ENCODE assay signal across 9 mouse cellular contexts in the genomic region with DNA sequence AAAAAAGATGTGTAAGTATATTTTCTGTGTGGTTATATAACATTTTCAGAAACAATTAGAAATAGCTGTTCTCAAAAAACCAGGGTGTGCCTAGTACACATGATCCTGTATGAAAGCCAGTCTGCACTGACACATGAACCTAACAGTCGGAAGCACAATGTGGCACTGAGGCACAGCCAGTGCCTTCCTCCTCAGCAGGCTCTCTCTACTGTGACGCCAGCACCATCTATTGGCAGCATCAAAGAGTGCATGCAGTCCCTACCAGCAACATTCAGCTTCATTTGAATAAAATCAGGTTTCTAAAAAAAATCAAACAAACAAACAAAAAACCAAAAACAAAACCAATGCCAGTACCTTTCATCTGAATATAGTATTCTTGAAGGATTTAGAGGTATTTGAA. TPM values are rescaled to one million over a fixed set of nuclear protein-coding genes. Genes with fewer than 3 reads are reported as not detected.
DNase-seq lines count a peak whose midpoint lies in the region; ATAC-seq and TF ChIP-seq lines count a peak whose summit lies in the region.
"Had no signal": no experiment of that assay in that cellular context is flagged by ENCODE, and none has a peak within 500 bp of the region (broad histone marks: within the 10 kb centered on the region; RNA-seq: fewer than 3 reads in every experiment).

No protein-coding gene starts in this region.

- peaks cover 15% of the 10 kb centered on the region for H3K4me1 ChIP-seq in forebrain, embryonic 10.5 days
- peaks cover 12% of the 10 kb centered on the region for H3K4me1 ChIP-seq in hindbrain, embryonic 14.5 days (replicated peaks; ENCODE audit: control insufficient read depth, insufficient read depth, low read length)
- peaks cover 18% of the 10 kb centered on the region for H3K4me1 ChIP-seq in midbrain, embryonic 12.5 days
- H3K4me1 ChIP-seq in stomach, postnatal 0 days (replicated peaks; ENCODE audit: control insufficient read depth, insufficient read depth): no peaks in the 10 kb centered on the region
- H3K4me1 ChIP-seq: stomach, embryonic 15.5 days had no signal

- no peak for TF ChIP-seq POLR2A in brain, embryonic 14.5 days (IDR thresholded peaks at IDR 0.05; ENCODE audit: borderline replicate concordance, extremely low read depth, insufficient read depth, insufficient read length, poor library complexity, severe bottlenecking)

- WGBS in forebrain, embryonic 10.5 days: 7% methylated on average over 2 of the region's 2 CpGs
- 2% methylated on average over 2 of the region's 2 CpGs for WGBS in hindbrain, embryonic 14.5 days
- WGBS in midbrain, embryonic 12.5 days: 3% methylated on average over 2 of the region's 2 CpGs
- WGBS in stomach, postnatal 0 days: 17% methylated on average over 2 of the region's 2 CpGs

- no peak overlapping the region for H3K27ac ChIP-seq in forebrain, embryonic 10.5 days
- no peak overlapping the region for H3K27ac ChIP-seq in hindbrain, embryonic 14.5 days
- no peak overlapping the region for H3K27ac ChIP-seq in left cerebral cortex, adult 2 months
- no peak overlapping the region for H3K27ac ChIP-seq in midbrain, embryonic 12.5 days (replicated peaks)
- H3K27ac ChIP-seq in stomach, postnatal 0 days (replicated peaks): no peak overlapping the region
- H3K27ac ChIP-seq: stomach, embryonic 15.5 days had no signal

- H3K36me3 ChIP-seq in forebrain, embryonic 10.5 days (replicated peaks): peaks cover 19% of the 10 kb centered on the region
- H3K36me3 ChIP-seq in hindbrain, embryonic 14.5 days (replicated peaks; ENCODE audit: control insufficient read depth, insufficient read depth): peaks cover under 1% of the 10 kb centered on the region; the same call in 1 of the 2 replicates
- H3K36me3 ChIP-seq in midbrain, embryonic 12.5 days: peaks cover 10% of the 10 kb centered on the region
- H3K36me3 ChIP-seq in stomach, postnatal 0 days (ENCODE audit: control insufficient read depth, insufficient read depth, low read length): peaks cover 2% of the 10 kb centered on the region; the same call in 1 of the 2 replicates

- no peaks in the 10 kb centered on the region for H3K27me3 ChIP-seq in forebrain, embryonic 10.5 days (ENCODE audit: poor library complexity, severe bottlenecking)
- no peaks in the 10 kb centered on the region for H3K27me3 ChIP-seq in hindbrain, embryonic 14.5 days (ENCODE audit: control insufficient read depth, insufficient read depth, low read length)
- no peaks in the 10 kb centered on the region for H3K27me3 ChIP-seq in midbrain, embryonic 12.5 days
- H3K27me3 ChIP-seq in stomach, postnatal 0 days (ENCODE audit: control insufficient read depth, insufficient read depth, low read length): no peaks in the 10 kb centered on the region
- H3K27me3 ChIP-seq: stomach, embryonic 15.5 days had no signal

- ATAC-seq in hindbrain, embryonic 14.5 days (ENCODE audit: low FRiP score): peak; percentile 69; the same call in 1 of the 2 replicates
- ATAC-seq in midbrain, embryonic 12.5 days (ENCODE audit: low FRiP score, low read depth): peak; percentile 62; the same call in 1 of the 2 replicates
- ATAC-seq in stomach, postnatal 0 days (ENCODE audit: low FRiP score, low TSS enrichment): 0 out of 2 replicates have a peak, but pooled peaks have one; percentile 60

- TF ChIP-seq EP300 in stomach, postnatal 0 days (optimal IDR thresholded peaks at IDR 0.05): no peak

- DNase-seq in ovary, postnatal 14 days (ENCODE audit: low spot score): peak; percentile 31
- no peak for DNase-seq in ovary, postnatal 10 days (ENCODE audit: low spot score)
- peak; percentile 92 for DNase-seq in brain, embryonic 14.5 days (ENCODE audit: low read depth)
- DNase-seq in forebrain, embryonic 10.5 days (ENCODE audit: extremely low spot score, low spot score): peak; percentile 62
- DNase-seq in hindbrain, embryonic 14.5 days (ENCODE audit: low spot score): peak; percentile 89
- DNase-seq in left cerebral cortex, adult 2 months (ENCODE audit: extremely low spot score in 1 of 2, low spot score in 2 of 2): peak; percentile 74 to 75
- peak; percentile 72 for DNase-seq in stomach, postnatal 0 days (ENCODE audit: low spot score)

- H3K9me3 ChIP-seq in forebrain, embryonic 10.5 days: no peaks in the 10 kb centered on the region
- H3K9me3 ChIP-seq in hindbrain, embryonic 14.5 days (ENCODE audit: control insufficient read depth, low read length): no peaks in the 10 kb centered on the region
- no peaks in the 10 kb centered on the region for H3K9me3 ChIP-seq in midbrain, embryonic 12.5 days
- H3K9me3 ChIP-seq in stomach, postnatal 0 days (ENCODE audit: control insufficient read depth, low read length): no peaks in the 10 kb centered on the region
- H3K9me3 ChIP-seq: stomach, embryonic 15.5 days had no signal

- no peak overlapping the region for H3K4me2 ChIP-seq in hindbrain, embryonic 14.5 days (replicated peaks)
- no peak overlapping the region for H3K4me2 ChIP-seq in midbrain, embryonic 12.5 days (replicated peaks)
- no peak overlapping the region for H3K4me2 ChIP-seq in stomach, postnatal 0 days (replicated peaks; ENCODE audit: low read depth)
- H3K4me2 ChIP-seq: stomach, embryonic 15.5 days had no signal

- H3K9ac ChIP-seq in hindbrain, embryonic 14.5 days: no peak overlapping the region
- no peak overlapping the region for H3K9ac ChIP-seq in midbrain, embryonic 12.5 days (replicated peaks)
- H3K9ac ChIP-seq in stomach, postnatal 0 days (ENCODE audit: low read length): no peak overlapping the region
- H3K9ac ChIP-seq: stomach, embryonic 15.5 days had no signal

- peak; percentile 94 for TF ChIP-seq CTCF in brain, embryonic 14.5 days (IDR thresholded peaks at IDR 0.05; ENCODE audit: borderline replicate concordance, extremely low read depth, insufficient read depth, insufficient read length)
- TF ChIP-seq CTCF in left cerebral cortex, adult 2 months (IDR thresholded peaks at IDR 0.05): peak; percentile 97
- TF ChIP-seq CTCF in stomach, postnatal 0 days (IDR thresholded peaks at IDR 0.05; ENCODE audit: low read depth): peak; percentile 90

- H3K4me3 ChIP-seq in forebrain, embryonic 10.5 days: no peak overlapping the region
- no peak overlapping the region for H3K4me3 ChIP-seq in hindbrain, embryonic 14.5 days (replicated peaks; ENCODE audit: low read length)
- no peak overlapping the region for H3K4me3 ChIP-seq in left cerebral cortex, adult 2 months
- no peak overlapping the region for H3K4me3 ChIP-seq in midbrain, embryonic 12.5 days
- H3K4me3 ChIP-seq in stomach, postnatal 0 days (ENCODE audit: low read depth, low read length): no peak overlapping the region
- H3K4me3 ChIP-seq: stomach, embryonic 15.5 days had no signal

- intact Hi-C loops in left cerebral cortex, adult 2 months (cut with DNase I): loop anchor here (1.0 to 2.0 kb wide), 2 partner anchors 80 to 116 kb away; no protein-coding TSS in a partner anchor

RNA-seq across cellular contexts. Expression of gene Setd3, which starts 57.8 kb away (rescaled TPM):
- polyA plus RNA-seq in brain, embryonic 14.5 days (2012; rRNA removed): 65.5 and 72.6 TPM in 2 replicates
- polyA plus RNA-seq in forebrain, embryonic 10.5 days (2016; fragmentation: Nextera tagmentation; extraction: Ambion mirVana): 75.2 and 76.3 TPM in 2 replicates
- polyA plus RNA-seq in hindbrain, embryonic 14.5 days (2014; fragmentation: Nextera tagmentation; extraction: Ambion mirVana): 86.7 and 89.8 TPM in 2 replicates
- 100 to 1,000 TPM; 167 to 185 TPM for total RNA-seq in left cerebral cortex, adult 2 months (2021)
- 97.7 and 99.4 TPM in 2 replicates for polyA plus RNA-seq in midbrain, embryonic 12.5 days (2016; fragmentation: Nextera tagmentation; extraction: Ambion mirVana)
- polyA plus RNA-seq in stomach, postnatal 0 days (2015; fragmentation: Nextera tagmentation; extraction: Ambion mirVana): 54.5 and 56.2 TPM in 2 replicates

RNA-seq across cellular contexts. Expression of gene Ccnk, which starts 58.1 kb away (rescaled TPM):
- polyA plus RNA-seq in brain, embryonic 14.5 days (2012; rRNA removed): 28.2 and 41.3 TPM in 2 replicates
- 3.2 and 3.9 TPM in 2 replicates for polyA plus RNA-seq in forebrain, embryonic 10.5 days (2016; fragmentation: Nextera tagmentation; extraction: Ambion mirVana)
- polyA plus RNA-seq in hindbrain, embryonic 14.5 days (2014; fragmentation: Nextera tagmentation; extraction: Ambion mirVana): 4.4 and 5.6 TPM in 2 replicates
- 10 to 100 TPM; 30.4 to 33.4 TPM for total RNA-seq in left cerebral cortex, adult 2 months (2021)
- 3.8 and 4.0 TPM in 2 replicates for polyA plus RNA-seq in midbrain, embryonic 12.5 days (2016; fragmentation: Nextera tagmentation; extraction: Ambion mirVana)
- 1.6 TPM in 2 replicates for polyA plus RNA-seq in stomach, postnatal 0 days (2015; fragmentation: Nextera tagmentation; extraction: Ambion mirVana)
